Mouse (Mus musculus) c-Kit-positive CD71-positive TER-119-positive erythroid progenitor cells, embryonic 14.5 days (primary cell): ENCODE results near the gene Hils1.

Source experiments
- DNase-seq: peaks from one replicate; pipeline ENCODE4 v3.0.0-alpha.2; 2013; ENCODE audit warnings: low spot score

Gene Hils1

GRCm38 (mm10) chr11:94967419-94967818, at the start of gene Hils1:
TSS of gene Hils1 (plus strand) at chr11:94967593.
- no peak for DNase-seq

DNA sequence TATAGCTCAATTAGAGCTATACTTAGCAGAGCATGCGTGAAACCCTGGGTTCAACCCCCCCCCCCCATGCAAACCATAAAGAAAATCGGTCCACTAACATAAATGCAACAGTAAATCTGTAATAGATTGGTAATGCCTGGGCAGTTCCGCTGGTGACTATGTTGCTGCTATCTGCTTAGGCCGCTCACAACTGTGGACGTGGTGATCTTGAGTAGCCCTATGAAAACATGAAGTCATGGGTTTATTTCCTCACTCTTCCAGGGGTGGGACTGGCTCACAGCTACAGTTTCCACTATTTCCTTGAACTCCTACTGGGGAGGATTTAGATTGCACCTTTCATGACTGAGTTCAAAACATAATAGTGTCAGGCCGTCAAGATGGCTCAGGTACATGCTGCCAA, 49.7 kb upstream of the Hils1 start:
- no peak for DNase-seq

DNA sequence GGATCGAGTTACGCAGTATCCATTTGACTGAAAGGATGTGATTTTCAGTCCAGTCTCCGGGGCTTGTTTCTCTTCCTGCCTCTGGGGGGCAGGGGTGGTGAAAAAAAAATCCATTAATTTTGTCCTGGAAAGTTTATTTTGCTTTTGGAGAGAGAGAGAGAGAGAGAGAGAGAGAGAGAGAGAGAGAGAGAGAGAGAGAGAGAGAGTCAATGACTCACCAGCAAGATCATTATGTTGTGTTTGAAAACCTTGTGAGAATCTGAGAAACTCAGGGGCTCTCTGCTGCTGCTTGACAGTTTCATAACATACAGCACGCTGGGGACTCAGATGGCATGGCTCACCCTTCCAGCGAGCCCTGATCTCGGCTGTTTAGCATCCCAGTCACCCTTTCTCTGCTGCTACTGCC, 46.4 kb upstream of the Hils1 start:
- DNase-seq, result no peak

DNA sequence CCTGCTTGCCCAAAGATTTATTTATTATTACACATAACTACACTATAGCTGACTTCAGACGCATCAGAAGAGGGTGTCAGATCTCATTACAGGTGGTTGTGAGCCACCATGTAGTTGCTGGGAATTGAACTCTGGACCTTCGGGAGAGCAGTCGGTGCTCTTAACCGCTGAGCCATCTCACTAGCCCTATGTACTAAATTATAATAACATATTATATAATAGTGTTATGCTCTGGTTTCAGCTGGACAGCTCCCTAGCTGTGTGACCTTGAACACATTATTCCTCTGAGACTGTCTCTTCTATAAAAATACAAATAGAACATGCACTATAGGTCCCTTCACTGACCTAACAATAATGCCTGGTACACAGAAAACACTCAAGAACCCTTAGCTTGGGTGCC, 42.4 kb upstream of the Hils1 start:
- DNase-seq, result no peak

GRCm38 (mm10) chr11:94926431-94926830, 41.0 kb upstream of the Hils1 start:
- DNase-seq, result no peak

DNA sequence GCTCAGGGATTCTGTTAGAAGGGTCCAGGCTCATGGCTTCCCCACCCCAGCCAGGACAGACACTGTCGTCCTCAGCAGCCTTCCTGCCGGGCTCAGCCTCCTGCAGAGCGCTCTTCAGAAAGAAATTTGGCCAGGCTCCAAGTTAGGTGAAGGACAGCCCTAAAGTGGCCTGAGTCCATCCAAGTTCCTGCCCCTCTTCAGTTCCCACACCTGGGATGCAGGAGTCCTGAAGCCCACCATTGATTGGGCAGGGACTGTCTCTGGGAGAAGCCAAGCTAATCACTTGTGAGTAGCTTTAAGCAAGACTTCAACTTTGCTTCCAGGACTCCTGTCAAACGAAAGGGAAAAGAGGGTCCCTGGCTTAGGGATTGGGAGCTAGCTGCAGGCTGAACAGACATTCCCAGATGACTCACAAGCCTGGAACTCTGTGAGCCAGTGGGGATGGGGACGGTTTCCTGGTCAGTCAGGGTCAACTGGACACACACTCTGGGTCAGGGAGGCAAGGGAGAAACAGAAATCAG, 39.6 kb upstream of the Hils1 start:
- no peak for DNase-seq

GRCm38 (mm10) chr11:94928820-94929219, 38.6 kb upstream of the Hils1 start:
- DNase-seq, result no peak

DNA sequence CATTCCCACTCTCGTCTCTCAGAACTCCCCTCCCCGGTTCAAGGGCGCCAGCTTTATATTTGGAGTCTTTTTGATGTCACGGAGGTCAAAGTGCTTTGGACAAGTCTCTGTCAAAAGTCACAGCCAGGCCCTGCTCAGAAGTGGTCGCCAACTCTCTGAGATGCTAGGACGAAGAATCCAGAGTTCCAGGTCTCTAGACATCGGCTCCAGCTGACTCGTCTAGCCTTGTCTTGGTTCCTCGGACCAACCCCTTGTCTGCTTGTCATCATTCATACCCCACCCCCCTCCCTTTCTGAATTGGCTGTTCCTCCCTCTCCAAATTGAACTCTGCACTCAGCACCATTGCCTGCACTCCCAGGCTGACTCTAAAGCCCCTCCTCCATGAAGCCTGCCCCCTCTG, 37.8 kb upstream of the Hils1 start:
- no peak for DNase-seq

GRCm38 (mm10) chr11:94930151-94930550, 37.2 kb upstream of the Hils1 start:
- no peak for DNase-seq

DNA sequence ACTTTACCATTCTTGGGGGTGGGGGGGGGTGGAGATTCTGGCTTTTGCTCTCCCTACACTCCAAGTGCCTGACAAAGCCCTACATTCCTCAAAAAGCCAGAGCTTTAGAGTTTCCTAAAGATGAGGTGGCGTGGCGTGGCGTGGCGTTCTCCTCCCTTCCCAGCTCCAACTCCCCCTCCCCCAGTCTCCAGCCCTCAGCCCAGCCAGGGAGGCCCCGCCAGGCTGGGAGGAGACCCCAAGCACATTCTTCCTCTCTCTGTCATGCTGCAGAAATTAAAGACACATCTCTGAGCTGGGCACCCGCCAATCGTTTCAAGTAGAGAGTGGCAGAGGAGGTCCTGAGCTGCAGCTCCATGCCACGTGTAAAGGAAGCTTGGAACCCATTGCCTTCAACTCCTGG, 33.8 kb upstream of the Hils1 start:
- DNase-seq, result no peak

GRCm38 (mm10) chr11:94934526-94934925, 32.9 kb upstream of the Hils1 start:
- DNase-seq, result no peak

- DNase-seq, result no peak
Measured at GRCm38 (mm10) chr11:94936045-94936444, 31.3 kb upstream of the Hils1 start, which contains the start of gene Col1a1. TSS of gene Col1a1 (plus strand) at chr11:94936224.

GRCm38 (mm10) chr11:94936851-94937295, 30.5 kb upstream of the Hils1 start:
- peak; percentile 75 for DNase-seq

DNA sequence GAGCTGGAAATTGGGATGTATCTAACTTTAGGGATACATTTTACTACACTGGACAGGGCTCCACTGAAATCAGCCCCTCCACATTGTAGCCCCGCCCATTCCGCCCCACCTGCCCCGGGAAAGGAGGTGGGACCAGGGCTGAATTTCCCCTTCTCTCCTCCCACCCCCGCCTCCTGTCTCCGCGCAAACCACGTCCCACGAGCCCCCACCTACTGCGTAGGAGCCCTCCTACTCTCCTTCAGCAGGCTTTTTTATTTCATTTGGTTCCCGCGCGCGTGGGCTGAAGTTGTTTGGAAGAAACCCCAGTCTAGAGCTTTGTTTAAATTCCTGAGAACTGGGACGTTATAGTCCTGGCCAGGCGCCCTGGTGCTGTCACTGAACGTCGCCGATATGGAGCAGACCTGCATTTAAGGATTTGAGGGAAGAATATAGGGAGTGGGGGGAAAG, 30.0 kb upstream of the Hils1 start:
- DNase-seq, result no peak

GRCm38 (mm10) chr11:94937787-94938186, 29.6 kb upstream of the Hils1 start:
- DNase-seq, result no peak

GRCm38 (mm10) chr11:94938296-94938695, 29.1 kb upstream of the Hils1 start:
- no peak for DNase-seq

GRCm38 (mm10) chr11:94939280-94939679, 28.1 kb upstream of the Hils1 start:
- peak; percentile 48 for DNase-seq

GRCm38 (mm10) chr11:94941121-94941520, 26.3 kb upstream of the Hils1 start:
- DNase-seq, result no peak

- DNase-seq, result no peak
Measured at GRCm38 (mm10) chr11:94941776-94942175, 25.6 kb upstream of the Hils1 start.

GRCm38 (mm10) chr11:94942282-94943023, 24.9 kb upstream of the Hils1 start:
- peak; percentile 62 for DNase-seq

- no peak for DNase-seq
Measured at GRCm38 (mm10) chr11:94943054-94943453, 24.3 kb upstream of the Hils1 start.

GRCm38 (mm10) chr11:94944295-94944694, 23.1 kb upstream of the Hils1 start:
- DNase-seq, result no peak

GRCm38 (mm10) chr11:94945236-94945635, 22.2 kb upstream of the Hils1 start:
- no peak for DNase-seq

- DNase-seq, result no peak
Measured at GRCm38 (mm10) chr11:94952169-94952568, 15.2 kb upstream of the Hils1 start.
